Mouse (Mus musculus): ENCODE measurements around the gene Thra. TPM values are rescaled to one million over a fixed set of nuclear protein-coding genes. Genes with fewer than 3 reads are reported as not detected.

Thra gene
- total RNA-seq, 2 experiments from 2014 or later: 1.9 to 4.3 TPM

- ATAC-seq (replicated peaks; ENCODE audit: low FRiP score, poor library complexity, severe bottlenecking): peak; percentile 91
Measured at GRCm38 (mm10) chr11:98773635-98774295, 33.3 kb downstream of the Thra start.

- no peak for ATAC-seq (replicated peaks; ENCODE audit: low FRiP score, poor library complexity, severe bottlenecking)
Measured at GRCm38 (mm10) chr11:98774582-98775347, 34.3 kb downstream of the Thra start, which contains the start of gene Nr1d1. Gene Nr1d1 (minus strand): TSS chr11:98775333.

GRCm38 (mm10) chr11:98775348-98776051 is 35.1 kb downstream of the Thra start:
- ATAC-seq (replicated peaks; ENCODE audit: low FRiP score, poor library complexity, severe bottlenecking): peak; percentile 20; the same call in 1 of the 2 replicates

GRCm38 (mm10) chr11:98776052-98776764 is 35.8 kb downstream of the Thra start:
- ATAC-seq (replicated peaks; ENCODE audit: low FRiP score, poor library complexity, severe bottlenecking): no peak

- ATAC-seq (replicated peaks; ENCODE audit: low FRiP score, poor library complexity, severe bottlenecking): no peak
Measured at GRCm38 (mm10) chr11:98776843-98777590, 36.6 kb downstream of the Thra start.

GRCm38 (mm10) chr11:98777888-98778287 is 37.5 kb downstream of the Thra start:
- ATAC-seq (replicated peaks; ENCODE audit: low FRiP score, poor library complexity, severe bottlenecking): no peak

- ATAC-seq (replicated peaks; ENCODE audit: low FRiP score, poor library complexity, severe bottlenecking): no peak
Measured at GRCm38 (mm10) chr11:98781851-98782512, 41.5 kb downstream of the Thra start.

- no peak for ATAC-seq (replicated peaks; ENCODE audit: low FRiP score, poor library complexity, severe bottlenecking)
Measured at GRCm38 (mm10) chr11:98782651-98783235, 42.3 kb downstream of the Thra start.

GRCm38 (mm10) chr11:98783236-98783696 is 42.8 kb downstream of the Thra start:
- peak; percentile 67 for ATAC-seq (replicated peaks; ENCODE audit: low FRiP score, poor library complexity, severe bottlenecking)

GRCm38 (mm10) chr11:98784139-98784538 is 43.7 kb downstream of the Thra start:
- no peak for ATAC-seq (replicated peaks; ENCODE audit: low FRiP score, poor library complexity, severe bottlenecking)

GRCm38 (mm10) chr11:98785214-98785613 is 44.8 kb downstream of the Thra start:
- no peak for ATAC-seq (replicated peaks; ENCODE audit: low FRiP score, poor library complexity, severe bottlenecking)

GRCm38 (mm10) chr11:98785772-98786281 is 45.4 kb downstream of the Thra start:
- no peak for ATAC-seq (replicated peaks; ENCODE audit: low FRiP score, poor library complexity, severe bottlenecking)

- ATAC-seq (replicated peaks; ENCODE audit: low FRiP score, poor library complexity, severe bottlenecking): peak; percentile 68
Measured at GRCm38 (mm10) chr11:98786359-98787214, 46.1 kb downstream of the Thra start.

- ATAC-seq (replicated peaks; ENCODE audit: low FRiP score, poor library complexity, severe bottlenecking): no peak
Measured at GRCm38 (mm10) chr11:98787229-98787628, 46.8 kb downstream of the Thra start.

GRCm38 (mm10) chr11:98787691-98788090 is 47.3 kb downstream of the Thra start:
- no peak for ATAC-seq (replicated peaks; ENCODE audit: low FRiP score, poor library complexity, severe bottlenecking)

- no peak for ATAC-seq (replicated peaks; ENCODE audit: low FRiP score, poor library complexity, severe bottlenecking)
Measured at GRCm38 (mm10) chr11:98788139-98788538, 47.7 kb downstream of the Thra start.

- peak; percentile 82 for ATAC-seq (replicated peaks; ENCODE audit: low FRiP score, poor library complexity, severe bottlenecking)
Measured at GRCm38 (mm10) chr11:98788550-98789218, 48.2 kb downstream of the Thra start.
